Mouse (Mus musculus): ENCODE measurements around the gene Tnnc2.
A peak's percentile ranks its signal among the peaks of the same experiment; 100 is the strongest.
"Not testable (repeated sequence)": the region's sequence is repeated elsewhere in the genome, so short reads cannot be mapped to it uniquely, and the experiment has no call there.

Gene Tnnc2

DNA sequence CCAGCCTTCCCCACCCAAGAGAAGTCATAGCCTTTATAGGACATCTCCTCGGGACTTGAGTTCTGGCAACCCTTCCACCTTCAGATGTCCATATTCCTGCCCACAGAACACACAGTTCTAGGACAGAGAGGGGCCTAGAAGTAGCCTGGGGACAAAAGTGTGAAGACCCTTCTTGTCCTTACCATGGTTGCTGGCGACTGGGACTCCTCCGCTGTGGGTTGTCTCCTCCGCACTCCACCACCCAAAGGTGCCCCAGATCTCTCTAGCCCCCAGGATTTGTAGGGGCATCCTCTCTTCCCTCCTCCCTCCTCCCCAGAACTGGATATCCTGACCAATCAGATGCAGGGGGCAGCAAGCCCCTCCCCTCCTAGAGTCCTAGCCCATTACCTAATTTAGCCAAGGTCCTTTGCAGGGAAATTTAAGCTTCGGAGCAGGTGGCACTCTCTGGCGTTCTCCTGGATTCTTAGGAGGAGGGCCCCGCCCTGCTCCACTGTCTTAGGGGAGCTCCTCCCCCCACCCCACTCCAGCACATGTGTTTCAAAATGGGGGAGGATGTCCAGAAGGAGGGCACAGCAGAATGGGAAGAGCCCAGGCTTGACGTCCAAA is at the start of gene Tnnc2:
TSS of gene Tnnc2 (minus strand) at position 487 of the 606 bp plus-strand sequence.
- no peak for DNase-seq (ENCODE audit: low spot score in 2 of 2)

DNA sequence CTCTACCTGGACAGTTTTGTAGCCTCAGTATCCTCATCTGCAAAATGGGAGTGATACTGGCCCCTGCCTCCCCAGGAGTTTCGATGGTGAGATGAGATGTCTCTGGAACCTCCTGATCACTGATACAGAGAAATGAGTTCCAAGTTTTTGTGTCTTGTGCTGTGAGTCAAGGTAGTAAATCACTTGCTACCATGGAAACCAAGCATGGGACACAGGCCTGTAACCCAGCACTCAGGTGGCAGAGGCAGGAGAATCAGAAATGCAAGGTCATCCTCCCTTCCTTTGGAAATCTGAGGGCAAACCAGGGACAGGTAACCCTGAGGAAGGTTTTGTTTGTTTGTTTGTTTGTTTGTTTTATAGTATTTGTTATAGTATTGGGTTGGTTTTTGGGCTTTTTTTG is 49.3 kb upstream of the Tnnc2 start:
- no peak for DNase-seq (ENCODE audit: low spot score in 2 of 2)

DNA sequence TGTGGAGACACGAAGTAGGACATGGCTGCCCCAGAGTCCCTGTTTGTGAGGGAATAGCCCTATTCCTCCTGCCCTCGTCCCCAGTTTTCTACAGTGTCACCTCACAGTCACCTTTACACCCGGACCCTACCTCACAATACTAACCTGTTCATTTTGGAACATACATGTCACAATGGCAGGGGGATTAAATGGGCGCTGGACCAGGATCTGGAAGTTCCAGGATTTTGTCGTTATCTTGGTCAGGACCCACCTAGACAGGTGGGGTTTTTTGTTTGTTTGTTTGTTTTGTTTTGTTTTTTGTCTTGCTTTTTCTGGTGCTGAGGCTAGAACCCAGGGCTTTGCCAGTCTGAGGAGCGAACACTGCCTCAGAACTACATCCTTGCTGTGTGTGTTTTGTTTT is 48.7 kb upstream of the Tnnc2 start, which contains the start of gene Spata25:
TSS of gene Spata25 (minus strand) at position 101 of the 400 bp plus-strand sequence.
- DNase-seq (ENCODE audit: low spot score in 2 of 2) = no peak

DNA sequence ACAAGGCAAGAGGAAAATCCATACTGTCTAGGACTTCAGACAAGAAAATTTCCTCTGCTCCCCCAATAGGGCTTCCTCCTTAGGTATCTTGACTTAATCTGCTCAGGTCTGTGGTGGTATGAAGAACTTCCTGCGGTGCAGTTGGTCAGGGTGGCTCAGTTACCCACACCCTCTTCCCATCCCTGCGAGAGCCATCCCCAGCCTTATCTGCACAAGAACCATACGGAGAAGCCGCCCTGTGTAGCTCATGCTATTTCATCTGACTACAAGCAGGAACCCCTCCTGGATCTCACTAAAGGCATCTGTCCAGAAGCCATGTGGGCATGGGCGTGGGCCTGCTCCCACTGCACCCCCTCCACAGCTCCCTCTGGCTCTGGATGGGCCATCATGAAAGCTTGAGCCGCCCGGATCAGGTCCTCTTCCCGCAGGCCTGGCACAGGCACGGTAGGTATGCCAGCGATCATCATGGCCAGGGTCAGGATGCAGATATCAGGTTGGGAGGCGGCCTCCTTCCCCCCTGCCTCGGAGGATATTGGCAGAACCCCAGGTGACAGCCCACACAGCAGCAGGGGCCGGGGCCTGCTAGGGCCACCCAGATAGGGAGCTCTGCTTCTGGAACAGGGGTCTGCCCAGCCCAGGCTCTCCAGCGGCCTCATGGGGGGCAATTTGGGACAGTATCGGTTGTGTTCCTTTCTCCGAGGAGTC is 47.5 kb upstream of the Tnnc2 start:
- no peak for DNase-seq (ENCODE audit: low spot score in 2 of 2)

DNA sequence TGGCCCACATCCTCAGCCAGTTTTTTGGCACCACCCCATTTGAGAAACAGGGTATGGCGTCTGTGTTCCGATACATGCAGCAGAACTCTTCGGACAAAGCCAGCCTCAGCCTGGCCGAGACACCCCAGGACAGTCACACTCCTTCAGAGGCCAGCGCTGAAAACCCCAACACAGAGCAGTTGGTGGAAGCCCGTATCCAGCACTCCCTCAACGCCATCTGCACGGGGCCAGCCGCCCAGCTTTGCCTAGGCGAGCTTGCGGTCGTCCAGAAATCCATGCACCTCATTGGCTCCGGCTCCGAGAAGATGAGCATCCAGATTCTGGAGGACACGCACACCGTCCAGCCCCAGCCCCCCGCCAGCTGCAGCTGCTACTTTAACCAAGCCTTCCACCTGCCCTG is 45.8 kb upstream of the Tnnc2 start:
- no peak for DNase-seq (ENCODE audit: low spot score in 2 of 2)

DNA sequence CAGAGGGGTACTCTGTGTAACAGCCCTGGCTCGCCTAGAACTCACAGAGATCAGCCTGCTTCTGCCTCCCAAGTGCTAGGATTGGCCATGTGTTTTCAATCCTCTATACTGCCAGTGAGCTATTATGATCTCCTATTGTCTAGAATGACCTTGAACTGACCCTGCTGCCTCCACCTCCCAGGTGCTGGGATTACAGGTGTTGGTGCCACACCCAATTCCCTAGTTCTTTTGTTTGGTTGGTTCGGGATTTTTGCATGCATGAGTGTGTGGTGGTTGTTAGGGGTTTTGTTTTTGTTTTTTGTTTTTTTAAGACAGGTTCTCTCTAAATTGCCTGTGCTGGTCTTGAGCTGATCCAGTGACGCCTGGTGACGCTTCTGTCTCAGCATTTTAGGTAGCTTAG is 44.2 kb upstream of the Tnnc2 start:
- DNase-seq (ENCODE audit: low spot score in 2 of 2) = no peak

DNA sequence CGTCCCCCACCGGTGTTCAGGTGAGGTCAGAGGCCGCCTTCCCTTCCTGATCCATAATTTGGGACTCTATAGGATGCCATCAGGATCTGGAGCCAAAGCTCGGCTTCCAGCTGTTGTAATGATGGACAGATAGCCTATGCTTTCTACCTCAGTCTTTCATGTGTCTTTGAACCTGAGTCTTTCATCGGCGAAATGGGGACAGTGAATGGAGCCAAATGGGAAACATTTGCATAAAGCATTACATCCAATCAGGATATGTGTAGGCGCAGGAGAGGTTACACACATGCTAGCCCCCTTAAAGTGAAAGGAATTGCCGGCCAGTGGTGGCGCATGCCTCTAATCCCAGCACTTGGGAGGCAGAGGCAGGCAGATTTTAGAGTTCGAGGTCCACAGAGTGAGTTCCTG is 43.4 kb upstream of the Tnnc2 start:
- peak in 1 of 2 experiments; percentile 55 for DNase-seq (ENCODE audit: low spot score in 2 of 2)

DNA sequence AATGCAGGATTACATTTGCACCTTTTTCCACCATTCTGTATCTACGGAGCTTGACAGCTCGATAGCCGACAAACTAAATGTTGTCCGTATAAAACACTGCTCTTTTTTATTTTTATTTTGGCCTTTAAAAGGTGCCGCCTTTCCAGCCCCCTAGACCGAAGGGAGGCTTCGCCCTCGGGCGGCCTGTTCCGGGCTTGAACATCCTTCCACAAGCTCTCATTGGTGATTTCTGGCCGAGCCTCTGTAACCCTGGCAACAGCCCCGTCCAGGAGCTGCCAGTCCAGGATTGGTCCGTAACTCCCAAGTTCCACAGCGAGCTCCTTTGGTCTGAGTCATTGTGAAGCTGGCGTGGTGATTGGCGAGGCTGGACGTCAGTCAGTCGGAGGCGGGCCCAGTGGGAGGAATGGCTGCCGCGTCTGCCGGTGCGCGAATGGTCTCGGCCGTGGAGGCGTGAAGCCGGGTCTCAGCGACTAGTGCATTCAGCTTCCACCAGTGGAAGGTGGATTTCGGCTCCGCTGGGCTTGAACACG is 42.9 kb upstream of the Tnnc2 start, which contains the start of gene Zswim1:
TSS of gene Zswim1 (plus strand) at position 51 of the 530 bp plus-strand sequence.
- DNase-seq (ENCODE audit: low spot score in 2 of 2) = peak; percentile 100

DNA sequence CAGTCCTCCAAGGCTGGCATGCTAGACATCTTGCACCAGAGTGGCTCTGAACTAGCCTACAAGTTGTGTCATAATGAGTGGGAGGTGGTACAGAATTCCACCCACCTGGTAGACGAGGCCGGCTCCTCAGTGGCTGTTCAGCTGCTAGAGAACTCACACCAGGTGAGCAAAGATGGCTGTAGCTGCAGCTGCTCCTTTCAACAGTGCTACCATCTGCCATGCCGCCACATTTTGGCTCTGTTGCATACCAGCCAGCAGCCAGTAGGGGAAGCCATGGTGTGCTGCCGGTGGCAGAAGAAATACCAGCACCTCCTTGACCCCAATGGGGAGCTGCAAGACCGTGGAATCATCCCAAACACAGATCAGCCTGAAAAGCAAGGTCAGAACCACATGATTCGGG is 41.3 kb upstream of the Tnnc2 start:
- DNase-seq (ENCODE audit: low spot score in 2 of 2) = no peak

DNA sequence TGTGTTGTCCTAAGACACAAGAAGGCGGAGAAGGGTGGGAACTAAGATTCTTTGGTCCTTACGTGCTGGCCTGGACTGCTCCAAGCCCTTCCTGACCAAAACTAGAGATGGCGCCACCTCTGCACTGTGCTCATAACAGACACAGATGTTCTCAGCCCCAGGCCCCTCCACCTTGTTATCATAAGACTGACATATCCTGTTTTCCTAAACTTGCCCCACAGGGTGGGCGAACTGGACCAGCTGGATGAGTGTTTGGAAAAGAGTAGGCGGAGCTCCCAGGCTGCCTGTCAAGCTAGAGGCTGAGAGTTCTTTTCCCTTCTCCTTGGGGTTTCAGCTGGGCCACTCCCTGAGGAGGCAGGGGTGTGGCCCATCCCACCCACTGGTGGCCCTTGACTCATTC is 37.9 kb upstream of the Tnnc2 start:
- no peak for DNase-seq (ENCODE audit: low spot score in 2 of 2)

DNA sequence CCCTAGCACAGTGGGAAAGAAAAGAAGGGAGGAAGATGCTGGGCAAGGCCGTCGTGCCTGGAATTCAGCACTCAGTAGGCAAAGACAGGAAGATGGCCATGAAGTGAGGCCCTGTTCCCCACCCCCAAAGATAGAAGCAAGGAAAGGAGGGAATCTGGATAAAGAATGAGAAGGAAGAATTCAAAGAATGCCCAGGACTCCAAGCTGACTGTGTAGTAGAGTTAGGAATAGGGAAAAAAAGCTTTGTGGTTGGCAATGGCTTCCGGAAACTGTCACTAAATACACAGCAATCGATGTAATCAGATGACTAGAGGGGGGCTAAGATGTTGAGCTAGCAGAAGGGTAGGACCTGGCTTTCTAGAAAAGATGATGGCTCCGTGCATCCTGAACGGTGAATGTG is 37.4 kb upstream of the Tnnc2 start:
- no peak for DNase-seq (ENCODE audit: low spot score in 2 of 2)

DNA sequence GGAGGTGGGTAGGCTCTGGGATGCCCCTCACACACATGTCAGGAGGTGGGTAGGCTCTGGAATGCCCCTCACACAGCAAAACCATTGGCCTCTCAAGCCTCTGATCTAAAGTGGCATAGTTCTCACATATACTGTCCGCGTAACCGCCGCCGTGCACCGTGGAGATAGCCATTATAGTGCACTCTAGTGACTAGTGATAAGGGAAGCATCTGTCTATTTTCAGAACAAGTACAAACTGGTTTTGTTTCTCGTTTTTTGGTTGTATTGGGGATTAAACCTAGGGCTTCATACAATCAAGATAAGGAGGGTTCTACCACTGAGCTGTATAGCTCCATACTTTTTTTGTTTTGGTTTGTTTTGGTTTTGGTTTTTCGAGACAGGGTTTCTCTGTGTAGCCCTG is 36.1 kb upstream of the Tnnc2 start:
- no peak for DNase-seq (ENCODE audit: low spot score in 2 of 2)

DNA sequence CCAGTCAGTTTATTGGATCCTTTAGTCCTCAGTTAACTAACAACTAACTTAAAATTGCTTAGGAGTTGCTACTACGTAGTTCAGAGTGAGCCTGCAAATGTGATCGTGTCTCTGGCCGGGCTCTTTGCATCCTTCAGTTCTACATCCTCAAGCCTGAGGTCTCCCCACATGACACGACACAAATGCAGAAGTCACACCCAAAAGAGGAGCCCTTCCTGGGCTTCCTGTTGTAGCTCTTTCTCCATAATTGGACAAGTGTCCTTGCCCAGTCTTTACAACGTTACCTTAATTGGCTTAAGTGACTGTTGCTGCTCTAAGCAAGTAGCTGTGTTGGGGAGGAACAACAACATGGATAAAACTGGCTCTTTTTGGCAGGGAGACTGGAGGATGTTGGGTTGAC is 35.6 kb upstream of the Tnnc2 start:
- no peak for DNase-seq (ENCODE audit: low spot score in 2 of 2)

DNA sequence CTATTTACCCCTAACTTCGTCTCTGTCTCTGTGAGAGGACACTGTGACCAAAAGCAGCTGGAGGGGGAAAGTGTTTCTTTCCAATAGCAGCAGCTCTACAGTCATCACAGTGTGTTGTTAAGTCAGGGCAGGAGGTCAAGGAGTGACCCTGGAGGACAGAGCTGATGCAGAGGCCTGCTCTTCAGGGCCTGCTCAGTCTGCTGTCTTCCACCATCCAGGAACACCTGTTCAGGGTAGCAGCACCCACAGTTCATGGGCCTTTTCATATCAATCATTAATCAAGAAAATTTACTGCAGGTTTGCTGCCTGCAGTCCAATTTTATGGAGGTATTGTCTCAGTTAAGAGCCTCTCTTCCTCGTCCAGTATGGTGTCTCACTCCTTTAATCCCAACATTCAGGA is 33.8 kb upstream of the Tnnc2 start:
- DNase-seq (ENCODE audit: low spot score in 2 of 2) = no peak

DNA sequence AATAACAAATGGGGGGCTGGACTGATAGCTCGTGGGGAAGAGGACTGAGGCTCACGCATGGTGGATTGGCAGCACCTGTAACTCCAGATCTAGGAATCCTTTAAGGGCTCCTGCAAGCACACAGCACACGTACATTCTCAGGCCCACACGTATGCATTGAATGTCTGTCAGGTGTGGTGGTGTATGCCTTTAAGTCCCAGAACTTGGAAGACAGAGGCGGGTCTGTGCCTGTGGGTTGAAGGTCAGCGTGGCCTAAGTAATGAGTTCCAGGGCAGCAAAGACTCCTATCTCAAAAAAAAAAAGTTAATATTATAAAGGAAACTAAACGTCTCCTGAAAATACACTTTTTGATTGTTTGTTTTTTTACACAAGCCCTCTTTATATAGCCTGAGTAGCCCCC is 26.8 kb upstream of the Tnnc2 start:
- DNase-seq (ENCODE audit: low spot score in 2 of 2) = no peak

DNA sequence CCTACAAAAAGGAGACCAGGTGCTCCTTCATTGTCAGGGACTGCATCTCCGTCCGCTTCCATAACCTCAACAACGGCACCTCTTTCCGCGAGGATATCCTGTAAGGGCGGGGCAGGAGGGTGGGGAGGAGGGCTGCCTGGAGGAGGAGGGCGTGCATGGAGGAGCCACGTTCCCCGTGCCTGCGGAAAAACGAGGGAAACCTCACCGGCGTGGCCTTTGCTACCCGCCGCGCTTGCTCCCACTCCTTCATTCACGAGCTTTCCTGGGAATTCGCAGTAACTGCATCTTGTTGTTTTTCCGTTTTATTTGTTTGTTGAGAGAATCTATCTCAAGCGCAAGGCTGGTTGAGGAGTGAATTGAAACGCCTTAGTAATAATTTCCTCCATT is 25.6 kb upstream of the Tnnc2 start:
- DNase-seq (ENCODE audit: low spot score in 2 of 2) = no peak

DNA sequence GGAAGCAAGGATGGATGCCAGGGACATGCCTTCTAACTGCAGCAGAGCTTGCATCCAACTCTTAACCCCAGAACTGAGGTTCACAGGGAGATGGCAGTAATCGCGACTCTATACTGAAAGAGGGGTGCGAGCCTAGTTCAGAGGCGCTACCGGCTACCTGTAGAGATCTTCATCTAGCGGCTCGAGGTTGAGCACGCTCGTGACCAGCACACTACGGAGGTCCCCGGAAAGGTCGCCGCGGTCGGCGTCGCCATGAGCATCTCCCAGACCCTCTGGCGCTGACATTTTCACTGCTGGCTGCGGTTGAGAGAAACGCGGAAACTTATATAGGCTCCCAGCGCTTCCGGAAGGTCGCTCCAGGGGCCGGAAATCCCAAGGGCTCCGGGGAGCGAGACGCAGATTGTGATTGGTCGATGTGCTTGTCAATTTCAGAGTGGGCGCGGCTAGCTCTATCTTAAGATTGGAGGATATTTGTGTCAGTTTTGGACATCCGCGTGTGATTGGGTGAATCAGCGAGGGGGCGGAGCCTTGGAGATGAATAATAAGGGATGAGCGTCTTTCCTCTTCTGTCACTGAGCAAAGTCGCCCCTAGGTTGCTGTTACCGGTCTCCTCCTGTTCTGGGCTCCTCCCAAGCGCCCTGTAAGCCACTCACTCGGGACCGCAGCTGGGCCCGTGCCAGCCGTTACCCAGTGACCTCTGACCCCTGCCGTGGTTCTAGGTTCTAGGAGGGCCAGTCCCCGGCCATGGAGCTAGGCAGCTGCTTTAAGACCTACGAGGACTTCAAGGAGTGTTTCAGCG is 25.0 kb upstream of the Tnnc2 start, which contains the start of the genes Acot8 and Zswim3:
TSS of gene Acot8 (minus strand) at position 350 of the 799 bp plus-strand sequence.
TSS of gene Zswim3 (plus strand) at position 566 of the 799 bp plus-strand sequence.
- peak; percentile 99 to 100 for DNase-seq (ENCODE audit: low spot score in 2 of 2)

DNA sequence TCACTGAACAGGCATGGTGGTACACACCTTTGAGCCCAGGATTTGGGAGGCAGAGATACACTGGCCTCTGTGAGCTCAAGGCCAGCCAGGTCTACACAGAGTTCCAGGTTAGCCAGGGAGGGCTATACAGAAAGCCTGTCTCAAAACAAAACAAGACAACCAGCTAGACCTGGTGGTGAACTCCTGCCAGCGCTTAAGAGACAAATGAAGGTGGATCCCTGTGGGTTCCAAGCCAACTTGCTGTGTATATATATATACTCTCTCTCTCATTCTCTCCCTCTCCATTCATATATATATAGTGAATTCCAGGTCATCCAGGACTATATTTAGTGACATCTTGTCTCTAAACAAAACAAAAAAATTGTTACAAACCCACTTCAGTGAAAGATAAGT is 24.1 kb upstream of the Tnnc2 start:
- no peak for DNase-seq (ENCODE audit: low spot score in 2 of 2)

DNA sequence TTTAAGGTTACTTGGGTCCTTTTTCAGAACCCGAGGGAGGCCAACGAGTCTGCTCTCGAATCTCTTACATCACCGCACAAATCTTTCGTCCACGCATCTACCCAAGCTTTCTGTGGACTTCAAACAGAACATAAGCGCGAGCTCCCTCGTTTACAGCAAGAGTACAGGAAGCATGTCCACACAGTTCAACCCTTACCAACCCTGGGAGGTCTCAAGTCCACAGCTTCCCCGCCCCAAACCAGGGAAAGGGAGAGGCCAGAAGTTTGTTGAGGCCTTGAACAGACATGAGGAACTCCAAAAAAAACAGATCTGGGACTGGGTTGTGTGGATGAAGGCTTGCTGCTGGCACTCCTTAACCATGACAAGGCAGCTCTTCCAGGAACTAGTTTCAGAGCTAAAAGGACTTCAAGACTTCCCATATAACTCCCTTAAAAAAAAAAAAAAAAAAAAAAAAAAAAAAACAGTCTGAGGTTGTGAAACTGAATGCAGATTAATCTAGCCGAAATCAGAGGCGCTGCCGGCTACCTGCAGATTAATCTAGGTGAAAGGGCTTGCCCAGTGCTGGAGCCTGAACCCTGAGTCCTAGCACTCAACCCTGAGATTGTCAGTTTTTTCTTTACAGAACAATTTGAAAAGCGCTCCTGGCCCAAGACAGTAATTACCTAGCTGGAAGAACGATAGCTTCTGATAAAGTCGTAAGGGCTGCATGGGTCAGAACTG is 23.6 kb upstream of the Tnnc2 start:
- DNase-seq (ENCODE audit: low spot score in 2 of 2) = no peak

DNA sequence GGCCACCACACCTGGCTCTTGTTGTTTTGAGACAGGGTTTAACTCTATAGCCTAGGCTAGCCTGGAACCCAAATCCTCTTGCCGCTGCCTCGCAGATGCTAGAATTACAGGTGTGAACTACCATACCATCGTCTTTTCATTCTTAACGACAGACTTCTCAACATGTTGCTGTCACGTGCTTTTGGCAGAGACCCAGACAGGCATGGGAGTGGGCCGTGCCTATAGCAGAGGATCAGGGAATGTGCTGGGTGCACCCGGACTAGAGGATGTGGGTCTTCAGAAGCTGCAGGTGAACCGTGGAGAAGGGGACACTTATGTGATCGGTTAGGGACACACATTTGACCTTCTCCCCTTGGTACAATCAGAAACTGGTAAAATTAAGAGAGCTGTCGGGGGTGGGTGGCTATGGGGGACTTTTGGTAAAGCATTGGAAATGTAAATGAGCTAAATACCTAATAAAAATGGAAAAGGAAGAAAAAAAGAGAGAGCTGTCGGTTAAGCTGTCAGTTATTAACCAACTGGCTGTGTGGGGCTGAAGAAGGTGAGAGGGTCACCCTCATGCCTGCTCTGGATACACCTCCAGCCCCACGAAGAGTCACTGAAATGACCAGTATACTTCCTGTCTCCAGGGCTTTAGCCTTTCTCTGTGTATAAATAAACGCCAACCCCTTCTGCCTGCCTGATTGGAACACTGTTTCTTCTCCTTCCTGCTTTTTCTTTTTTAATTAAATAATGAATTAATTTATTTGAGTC is 20.7 kb upstream of the Tnnc2 start:
- no peak for DNase-seq (ENCODE audit: low spot score in 2 of 2)

DNA sequence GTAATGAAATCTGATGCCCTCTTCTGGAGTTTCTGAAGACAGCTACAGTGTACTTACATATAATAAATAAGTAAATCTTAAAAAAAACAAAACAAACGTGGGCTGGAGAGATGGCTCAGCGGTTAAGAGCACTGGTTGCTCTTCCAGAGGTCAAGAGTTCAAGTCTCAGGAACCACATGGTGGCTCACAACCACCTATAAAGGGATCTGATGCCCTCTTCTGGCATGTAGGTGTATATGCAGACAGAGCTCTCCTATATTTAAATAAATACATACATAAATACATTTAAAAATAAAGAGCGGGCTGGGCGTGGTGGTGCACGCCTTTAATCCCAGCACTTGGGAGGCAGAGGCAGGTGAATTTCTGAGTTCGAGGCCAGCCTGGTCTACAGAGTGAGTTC is 18.8 kb upstream of the Tnnc2 start:
- not testable (repeated sequence) for DNase-seq (ENCODE audit: low spot score in 2 of 2)
